Mouse (Mus musculus): ENCODE measurements at regions not wholly inside any gene's neighbourhood (a gene's known extent, or its start where the extent isn't known, plus 50 kb on each side); places are given as distances from the start of the nearest gene placed in this dataset.

GRCm38 (mm10) chr3:151896320-151896719 is 58.9 kb upstream of the Ptgfr start:
- no peak for TF ChIP-seq GATA4 (IDR thresholded peaks at IDR 0.05; ENCODE audit: insufficient replicate concordance, low read length)

GRCm38 (mm10) chr3:151894712-151895111 is 57.3 kb upstream of the Ptgfr start:
- TF ChIP-seq GATA4 (IDR thresholded peaks at IDR 0.05; ENCODE audit: insufficient replicate concordance, low read length): no peak

GRCm38 (mm10) chr3:151893421-151894235 is 56.2 kb upstream of the Ptgfr start:
- TF ChIP-seq GATA4 (IDR thresholded peaks at IDR 0.05; ENCODE audit: insufficient replicate concordance, low read length): no peak

- TF ChIP-seq GATA4 (IDR thresholded peaks at IDR 0.05; ENCODE audit: insufficient replicate concordance, low read length): no peak; the same call in 1 of the 2 replicates
These were observed 54.4 kb upstream of the Ptgfr start for GRCm38 (mm10) chr3:151891760-151892253.

- TF ChIP-seq GATA4 (IDR thresholded peaks at IDR 0.05; ENCODE audit: insufficient replicate concordance, low read length): no peak
These were observed 53.9 kb upstream of the Ptgfr start for GRCm38 (mm10) chr3:151891336-151891735.

GRCm38 (mm10) chr3:151889738-151890137 is 52.3 kb upstream of the Ptgfr start:
- no peak for TF ChIP-seq GATA4 (IDR thresholded peaks at IDR 0.05; ENCODE audit: insufficient replicate concordance, low read length)
